Mouse (Mus musculus) liver, adult 2 months (tissue): ENCODE measurements around the gene Taok1.

ENCODE experiments used
- CTCF ChIP-seq: fragments of 200-500 bp; IDR thresholded peaks from 2 replicates; pipeline ENCODE4 v1.5.1; 2011; ENCODE audit warnings: low read depth, low read length, control low read depth
- POLR2A ChIP-seq: fragments of 200-500 bp; IDR thresholded peaks from 2 replicates; pipeline ENCODE4 v1.6.1; 2011; ENCODE audit warnings: low read length, control low read depth; ENCODE audit not compliant: insufficient read depth; ENCODE audit errors: extremely low read depth

DNA sequence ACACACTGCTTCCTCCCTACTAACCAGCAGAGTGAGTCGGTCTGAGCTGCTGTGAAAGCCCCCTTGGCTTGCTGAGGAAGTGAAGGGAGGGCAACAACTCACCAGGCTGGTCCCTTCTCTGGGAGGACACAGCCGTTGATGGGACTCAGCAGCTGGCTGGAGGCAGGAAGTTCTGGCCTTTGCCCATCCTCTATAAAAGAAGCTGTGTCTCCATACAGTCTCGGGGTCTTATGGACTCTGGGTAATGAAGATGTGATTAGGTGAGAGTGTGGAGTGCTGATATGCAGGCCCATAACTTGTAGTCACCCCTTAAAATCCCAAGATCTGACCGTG is 113.3 kb downstream of the Taok1 start:
- TF ChIP-seq CTCF (no peak), POLR2A (no peak)
